Mouse (Mus musculus): ENCODE results near the gene Slc25a21.

DNA sequence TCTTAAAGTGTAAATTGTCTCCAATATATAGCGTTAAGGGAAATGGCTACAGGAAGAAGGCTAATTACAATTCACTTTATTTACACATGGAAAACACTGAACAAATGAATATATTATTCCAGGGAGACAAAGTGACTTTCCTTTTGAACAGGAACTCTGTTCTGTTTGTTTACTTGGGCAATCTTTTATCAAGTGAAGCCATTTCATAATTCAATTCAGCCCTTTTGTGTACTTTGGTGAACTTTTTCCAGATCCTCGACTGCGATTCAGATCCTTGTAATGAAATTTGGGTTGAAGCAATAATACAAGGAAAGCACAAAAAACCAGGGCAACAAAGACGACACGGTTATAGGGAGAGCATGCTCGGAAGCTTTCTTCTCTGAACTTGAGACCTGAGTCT lies 423.3 kb downstream of the Slc25a21 start:
- TF ChIP-seq EP300 (optimal IDR thresholded peaks at IDR 0.05) (no peak), CTCF (IDR thresholded peaks at IDR 0.05; ENCODE audit: low read depth) (no peak)
